Mouse (Mus musculus) megakaryocyte, embryonic 14.5 days (primary cell): ENCODE measurements around the gene Rcn1. TPM values are rescaled to one million over a fixed set of nuclear protein-coding genes. Genes with fewer than 3 reads are reported as not detected.

Experiments
- H3K27me3 ChIP-seq: replicated peaks from 2 replicates; pipeline ENCODE3; 2012; ENCODE audit warnings: inconsistent platforms
- H3K36me3 ChIP-seq: replicated peaks from 2 replicates; pipeline ENCODE3; 2012; ENCODE audit warnings: low read length, inconsistent platforms, mixed read lengths
- H3K4me1 ChIP-seq: 2 replicates; pipeline ENCODE4 v1.6.1; 2012; ENCODE audit warnings: inconsistent platforms
- H3K4me3 ChIP-seq: replicated peaks from 2 replicates; pipeline ENCODE3; 2012; ENCODE audit warnings: moderate library complexity, mild to moderate bottlenecking, inconsistent platforms
- H3K9me3 ChIP-seq: 2 replicates; pipeline ENCODE4 v1.6.1; 2012; ENCODE audit warnings: inconsistent platforms
- FLI1 ChIP-seq: IDR thresholded peaks from 2 replicates; pipeline ENCODE4 v1.6.1; 2012; ENCODE audit warnings: low read length, inconsistent platforms, mixed read lengths
- GATA1 ChIP-seq: IDR thresholded peaks from 3 replicates; pipeline ENCODE4 v1.6.1; 2012; ENCODE audit warnings: mixed read lengths, low read length, inconsistent platforms, borderline replicate concordance
- polyA plus RNA-seq: library from polyadenylated mRNA; stranded (reverse); fragments of >175 nt; gene quantifications from 2 replicates; pipeline ENCODE4 v1.2.3, GENCODE M21; 2012; ENCODE audit warnings: low replicate concordance; ENCODE audit not compliant: insufficient read depth

Rcn1 gene
- polyA plus RNA-seq, 1 experiment: 2.7 TPM

- no peaks in the 10 kb centered on the region for H3K36me3 ChIP-seq
- TF ChIP-seq FLI1 (no peak), GATA1 (no peak)
- H3K4me3 ChIP-seq: no peak overlapping the region
- peaks cover 25% of the 10 kb centered on the region for H3K27me3 ChIP-seq
- H3K4me1 ChIP-seq: no peaks in the 10 kb centered on the region
- peaks cover 11% of the 10 kb centered on the region for H3K9me3 ChIP-seq
Measured at GRCm38 (mm10) chr2:105418629-105419227, 19.6 kb upstream of the Rcn1 start.

- no peak for TF ChIP-seq FLI1
- no peak for TF ChIP-seq GATA1
- H3K9me3 ChIP-seq: peaks cover 11% of the 10 kb centered on the region
- H3K4me1 ChIP-seq: no peaks in the 10 kb centered on the region
- H3K36me3 ChIP-seq: no peaks in the 10 kb centered on the region
- H3K27me3 ChIP-seq: peaks cover 25% of the 10 kb centered on the region
- H3K4me3 ChIP-seq: no peak overlapping the region
Measured at GRCm38 (mm10) chr2:105417663-105418062, 18.5 kb upstream of the Rcn1 start.

GRCm38 (mm10) chr2:105416660-105417348, 17.7 kb upstream of the Rcn1 start:
- H3K9me3 ChIP-seq: peaks cover 11% of the 10 kb centered on the region
- H3K4me3 ChIP-seq: no peak overlapping the region
- H3K4me1 ChIP-seq: no peaks in the 10 kb centered on the region
- TF ChIP-seq FLI1 (no peak), GATA1 (no peak)
- H3K36me3 ChIP-seq: no peaks in the 10 kb centered on the region
- H3K27me3 ChIP-seq: peaks cover 27% of the 10 kb centered on the region

GRCm38 (mm10) chr2:105416046-105416659, 17.0 kb upstream of the Rcn1 start:
- Histone ChIP-seq H3K27me3 (peaks cover 29% of the 10 kb centered on the region), H3K36me3 (no peaks in the 10 kb centered on the region), H3K4me1 (no peaks in the 10 kb centered on the region), H3K9me3 (peaks cover 11% of the 10 kb centered on the region), H3K4me3 (no peak overlapping the region)
- no peak for TF ChIP-seq GATA1
- TF ChIP-seq FLI1: no peak

GRCm38 (mm10) chr2:105414309-105414708, 15.2 kb upstream of the Rcn1 start:
- H3K4me1 ChIP-seq: no peaks in the 10 kb centered on the region

GRCm38 (mm10) chr2:105409253-105409652, 10.1 kb upstream of the Rcn1 start:
- Histone ChIP-seq H3K4me3 (no peak overlapping the region), H3K9me3 (no peaks in the 10 kb centered on the region), H3K27me3 (peaks cover 19% of the 10 kb centered on the region), H3K4me1 (no peaks in the 10 kb centered on the region), H3K36me3 (no peaks in the 10 kb centered on the region)
- TF ChIP-seq GATA1 (no peak), FLI1 (no peak)

More at GRCm38 (mm10) chr2:105414309-105414708, 15.2 kb upstream of the Rcn1 start:
- no peak overlapping the region for H3K4me3 ChIP-seq
- no peaks in the 10 kb centered on the region for H3K9me3 ChIP-seq
- H3K27me3 ChIP-seq: peaks cover 33% of the 10 kb centered on the region
- no peak for TF ChIP-seq GATA1
- TF ChIP-seq FLI1: no peak
- H3K36me3 ChIP-seq: no peaks in the 10 kb centered on the region

- peaks cover 18% of the 10 kb centered on the region for H3K27me3 ChIP-seq
- TF ChIP-seq FLI1 (no peak), GATA1 (no peak)
- no peaks in the 10 kb centered on the region for H3K9me3 ChIP-seq
- no peaks in the 10 kb centered on the region for H3K36me3 ChIP-seq
- H3K4me1 ChIP-seq: no peaks in the 10 kb centered on the region
- H3K4me3 ChIP-seq: no peak overlapping the region
Measured at GRCm38 (mm10) chr2:105408511-105408910, 9.4 kb upstream of the Rcn1 start.

GRCm38 (mm10) chr2:105402180-105402579, 3.1 kb upstream of the Rcn1 start:
- peaks cover 33% of the 10 kb centered on the region for H3K4me1 ChIP-seq
- peaks cover 42% of the 10 kb centered on the region for H3K27me3 ChIP-seq
- H3K4me3 ChIP-seq: no peak overlapping the region
- no peaks in the 10 kb centered on the region for H3K36me3 ChIP-seq
- TF ChIP-seq FLI1 (no peak), GATA1 (no peak)
- H3K9me3 ChIP-seq: no peaks in the 10 kb centered on the region

- Histone ChIP-seq H3K36me3 (no peaks in the 10 kb centered on the region), H3K4me3 (no peak overlapping the region), H3K4me1 (peaks cover 43% of the 10 kb centered on the region), H3K9me3 (no peaks in the 10 kb centered on the region), H3K27me3 (peaks cover 47% of the 10 kb centered on the region)
- TF ChIP-seq FLI1 (no peak), GATA1 (no peak)
Measured at GRCm38 (mm10) chr2:105400558-105400957, 1.4 kb upstream of the Rcn1 start.

- Histone ChIP-seq H3K4me3 (peak overlapping the region; percentile 94), H3K9me3 (no peaks in the 10 kb centered on the region), H3K27me3 (peaks cover 44% of the 10 kb centered on the region), H3K4me1 (peaks cover 43% of the 10 kb centered on the region), H3K36me3 (peaks cover 13% of the 10 kb centered on the region)
- TF ChIP-seq GATA1 (no peak), FLI1 (no peak)
Measured at GRCm38 (mm10) chr2:105398636-105399084, 459 bp downstream of the Rcn1 start.
